Mouse (Mus musculus) intestine, embryonic 16.5 days (tissue): Measurements from ENCODE around the gene Pkd2. TPM values are rescaled to one million over a fixed set of nuclear protein-coding genes. Genes with fewer than 3 reads are reported as not detected.

ENCODE experiments used
- ATAC-seq: fragments of 200-750 bp; cut with Nextera tagmentation; 2 replicates; pipeline ENCODE4 v1.8.0; 2017; ENCODE audit warnings: moderate TSS enrichment, moderate library complexity
- H3K27ac ChIP-seq: fragments of 300-500 bp; sonication (generic); 2 replicates; pipeline ENCODE4 v1.5.1; 2014; ENCODE audit warnings: mild to moderate bottlenecking, low read length
- H3K27me3 ChIP-seq: fragments of 300-500 bp; sonication (generic); replicated peaks from 2 replicates; pipeline ENCODE4 v1.6.1; 2014; ENCODE audit warnings: low read length, control low read depth, mixed read lengths; ENCODE audit not compliant: control insufficient read depth, insufficient read depth
- H3K36me3 ChIP-seq: fragments of 300-500 bp; sonication (generic); 2 replicates; pipeline ENCODE4 v1.6.1; 2014; ENCODE audit warnings: low read length, control low read depth; ENCODE audit not compliant: control insufficient read depth, insufficient read depth
- H3K4me1 ChIP-seq: fragments of 300-500 bp; sonication (generic); 2 replicates; pipeline ENCODE4 v1.6.1; 2014; ENCODE audit warnings: low read length, control low read depth, mixed read lengths; ENCODE audit not compliant: control insufficient read depth, insufficient read depth
- H3K4me2 ChIP-seq: fragments of 300-500 bp; sonication (generic); 2 replicates; pipeline ENCODE4 v1.6.1; 2014; ENCODE audit warnings: low read depth, low read length, control low read depth
- H3K4me3 ChIP-seq: fragments of 300-500 bp; sonication (generic); 2 replicates; pipeline ENCODE4 v1.5.1; 2014; ENCODE audit warnings: mild to moderate bottlenecking, low read length
- H3K9ac ChIP-seq: fragments of 300-500 bp; sonication (generic); 2 replicates; pipeline ENCODE4 v1.6.1; 2014; ENCODE audit warnings: low read depth, low read length
- H3K9me3 ChIP-seq: fragments of 300-500 bp; sonication (generic); 2 replicates; pipeline ENCODE4 v1.6.1; 2016; ENCODE audit warnings: low read length, control low read depth; ENCODE audit not compliant: control insufficient read depth
- WGBS: fragments of 180-500 bp; shearing (Covaris S2); extraction: QIAGEN DNeasy Blood & Tissue Kit; methylation state at CpG from one replicate; pipeline ENCODE4 v1.1.7; 2014; 5-methylcytosine and 5-hydroxymethylcytosine counted together
- polyA plus RNA-seq: library from polyadenylated mRNA; unstranded; fragments of >200 nt; fragmentation: Nextera tagmentation; extraction: Ambion mirVana; gene quantifications from 2 replicates; pipeline ENCODE4 v1.2.1, GENCODE M21; 2015

Gene Pkd2
- polyA plus RNA-seq, 1 experiment from 2014 or later = 6.4 TPM

- Histone ChIP-seq H3K36me3 (no peaks in the 10 kb centered on the region), H3K4me3 (peak overlapping the region; percentile 85), H3K27me3 (no peaks in the 10 kb centered on the region), H3K9ac (peak overlapping the region; percentile 97), H3K4me1 (peaks cover 10% of the 10 kb centered on the region; the same call in 1 of the 2 replicates), H3K9me3 (no peaks in the 10 kb centered on the region), H3K27ac (peak overlapping the region; percentile 92), H3K4me2 (peak overlapping the region; percentile 78)
- under 1% methylated on average over 66 of the region's 82 CpGs for WGBS
- peak; percentile 81 for ATAC-seq
These were observed 631 bp downstream of the Pkd2 start for GRCm38 (mm10) chr5:104459706-104460455.

- H3K9me3 ChIP-seq = no peaks in the 10 kb centered on the region
- H3K9ac ChIP-seq = peak overlapping the region; percentile 97; the same call in 1 of the 2 replicates
- peak overlapping the region; percentile 92; the same call in 1 of the 2 replicates for H3K27ac ChIP-seq
- ATAC-seq = no peak
- H3K36me3 ChIP-seq = 0 out of 2 replicates have a peak, but pooled peaks cover 2% of the 10 kb centered on the region
- H3K4me2 ChIP-seq = peak overlapping the region; percentile 78
- H3K4me1 ChIP-seq = peaks cover 10% of the 10 kb centered on the region; the same call in 1 of the 2 replicates
- WGBS = 26% methylated on average over 3 of the region's 3 CpGs
- no peaks in the 10 kb centered on the region for H3K27me3 ChIP-seq
- peak overlapping the region; percentile 85 for H3K4me3 ChIP-seq
These were observed 1.2 kb downstream of the Pkd2 start for GRCm38 (mm10) chr5:104460456-104460838.

- H3K4me2 ChIP-seq = peak overlapping the region; percentile 78
- no peaks in the 10 kb centered on the region for H3K27me3 ChIP-seq
- 53% methylated on average over 7 of the region's 7 CpGs for WGBS
- ATAC-seq = no peak
- H3K27ac ChIP-seq = no peak overlapping the region
- 0 out of 2 replicates have a peak overlapping the region, but pooled peaks have one; percentile 2 for H3K9ac ChIP-seq
- peak overlapping the region; percentile 85 for H3K4me3 ChIP-seq
- 0 out of 2 replicates have a peak, but pooled peaks cover 6% of the 10 kb centered on the region for H3K36me3 ChIP-seq
- H3K9me3 ChIP-seq = no peaks in the 10 kb centered on the region
- H3K4me1 ChIP-seq = peaks cover 10% of the 10 kb centered on the region; the same call in 1 of the 2 replicates
These were observed 1.6 kb downstream of the Pkd2 start for GRCm38 (mm10) chr5:104460856-104461255.

DNA sequence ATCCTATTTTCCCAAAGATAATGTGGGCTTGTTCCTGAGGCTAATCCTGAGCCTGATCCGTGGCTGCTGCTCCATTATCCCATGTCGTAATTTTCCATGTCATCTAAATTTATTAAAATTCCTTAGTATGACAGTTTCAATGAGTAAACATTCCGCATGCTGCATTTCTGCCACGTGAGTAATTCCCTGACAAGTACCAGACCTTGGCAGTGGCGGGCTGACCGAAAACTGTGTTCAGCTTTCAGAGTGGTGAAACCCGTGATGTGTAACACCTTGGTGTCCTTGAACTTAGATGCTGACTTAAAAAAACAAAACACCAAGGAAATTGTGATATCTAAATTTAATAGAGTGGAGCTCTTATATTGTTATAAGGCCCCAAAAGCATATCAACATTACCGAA lies 6.0 kb downstream of the Pkd2 start:
- 65% methylated on average over 8 of the region's 8 CpGs for WGBS
- Histone ChIP-seq H3K4me2 (no peak overlapping the region), H3K9me3 (no peaks in the 10 kb centered on the region), H3K27me3 (no peaks in the 10 kb centered on the region), H3K4me3 (no peak overlapping the region), H3K9ac (no peak overlapping the region), H3K36me3 (peaks cover 17% of the 10 kb centered on the region), H3K4me1 (peaks cover 6% of the 10 kb centered on the region; the same call in 1 of the 2 replicates), H3K27ac (no peak overlapping the region)
- no peak for ATAC-seq

DNA sequence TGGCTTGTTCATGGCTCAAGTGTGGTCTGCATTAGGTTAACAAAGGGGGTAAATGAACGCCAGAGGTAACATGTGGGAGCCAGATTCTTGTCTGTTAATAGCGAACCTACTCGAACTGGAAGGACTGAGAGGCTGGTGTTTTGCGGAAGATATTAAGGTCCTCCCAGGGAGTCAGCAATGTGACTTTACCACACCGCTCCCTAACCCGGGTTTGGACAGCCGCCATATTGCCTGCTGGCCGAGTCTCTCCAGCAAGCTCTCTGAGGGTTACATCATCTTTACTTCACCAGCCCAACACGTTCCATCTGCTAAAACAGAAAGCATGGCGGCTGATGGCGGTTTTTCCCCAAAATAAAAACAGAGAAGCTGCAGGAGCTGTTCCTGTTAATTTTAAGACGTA lies 6.5 kb downstream of the Pkd2 start:
- H3K27me3 ChIP-seq = no peaks in the 10 kb centered on the region
- H3K4me3 ChIP-seq = no peak overlapping the region
- H3K4me1 ChIP-seq = peaks cover 6% of the 10 kb centered on the region; the same call in 1 of the 2 replicates
- no peak for ATAC-seq
- WGBS = 78% methylated on average over 12 of the region's 12 CpGs
- H3K36me3 ChIP-seq = peaks cover 17% of the 10 kb centered on the region
- no peak overlapping the region for H3K27ac ChIP-seq
- no peak overlapping the region for H3K4me2 ChIP-seq
- H3K9me3 ChIP-seq = no peaks in the 10 kb centered on the region
- no peak overlapping the region for H3K9ac ChIP-seq

DNA sequence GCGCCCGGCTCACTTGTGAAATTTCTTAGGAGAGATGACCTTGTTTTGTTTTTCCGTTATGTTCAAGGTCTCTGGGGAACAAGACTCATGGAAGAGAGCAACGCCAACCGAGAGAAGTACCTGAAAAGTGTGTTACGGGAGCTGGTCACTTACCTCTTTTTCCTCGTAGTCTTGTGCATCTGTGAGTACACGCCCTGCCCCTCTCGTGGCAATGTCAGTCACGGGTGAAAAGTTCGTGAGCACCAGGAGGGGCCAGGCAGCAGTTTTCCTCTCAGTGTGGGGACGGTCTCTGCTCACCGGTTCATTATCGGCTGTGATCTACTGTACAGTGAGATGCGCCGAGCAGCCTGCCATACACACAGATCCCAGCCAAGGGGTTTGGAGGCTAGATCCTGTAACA lies 7.6 kb downstream of the Pkd2 start:
- H3K4me3 ChIP-seq = no peak overlapping the region
- no peaks in the 10 kb centered on the region for H3K4me1 ChIP-seq
- H3K27me3 ChIP-seq = no peaks in the 10 kb centered on the region
- peaks cover 18% of the 10 kb centered on the region for H3K36me3 ChIP-seq
- no peak overlapping the region for H3K27ac ChIP-seq
- no peaks in the 10 kb centered on the region for H3K9me3 ChIP-seq
- no peak for ATAC-seq
- no peak overlapping the region for H3K4me2 ChIP-seq
- no peak overlapping the region for H3K9ac ChIP-seq
- 91% methylated on average over 16 of the region's 16 CpGs for WGBS

DNA sequence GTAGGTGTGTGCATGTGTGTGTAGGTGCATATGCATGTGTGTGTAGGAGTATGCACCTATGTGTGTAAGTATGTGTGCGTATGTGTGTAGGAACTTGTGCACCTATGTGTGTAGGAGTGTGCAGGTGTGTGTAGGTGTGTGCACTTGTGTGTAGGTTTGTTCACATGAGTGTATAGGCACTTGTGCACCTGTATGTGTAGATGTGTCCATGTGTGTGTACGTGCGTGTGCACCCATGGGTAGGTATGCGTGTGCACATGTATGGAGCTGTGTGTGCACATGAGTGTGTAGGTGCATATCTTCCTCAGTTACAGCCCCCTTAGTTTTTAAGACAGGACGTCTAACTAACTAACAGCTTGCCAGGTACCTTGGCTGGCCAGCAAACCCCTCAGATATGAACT lies 9.3 kb downstream of the Pkd2 start:
- no peak overlapping the region for H3K27ac ChIP-seq
- peaks cover 22% of the 10 kb centered on the region for H3K36me3 ChIP-seq
- no peaks in the 10 kb centered on the region for H3K27me3 ChIP-seq
- H3K4me2 ChIP-seq = no peak overlapping the region
- no peak for ATAC-seq
- H3K4me3 ChIP-seq = no peak overlapping the region
- no peaks in the 10 kb centered on the region for H3K9me3 ChIP-seq
- H3K9ac ChIP-seq = no peak overlapping the region
- no peaks in the 10 kb centered on the region for H3K4me1 ChIP-seq
- 94% methylated on average over 5 of the region's 5 CpGs for WGBS

DNA sequence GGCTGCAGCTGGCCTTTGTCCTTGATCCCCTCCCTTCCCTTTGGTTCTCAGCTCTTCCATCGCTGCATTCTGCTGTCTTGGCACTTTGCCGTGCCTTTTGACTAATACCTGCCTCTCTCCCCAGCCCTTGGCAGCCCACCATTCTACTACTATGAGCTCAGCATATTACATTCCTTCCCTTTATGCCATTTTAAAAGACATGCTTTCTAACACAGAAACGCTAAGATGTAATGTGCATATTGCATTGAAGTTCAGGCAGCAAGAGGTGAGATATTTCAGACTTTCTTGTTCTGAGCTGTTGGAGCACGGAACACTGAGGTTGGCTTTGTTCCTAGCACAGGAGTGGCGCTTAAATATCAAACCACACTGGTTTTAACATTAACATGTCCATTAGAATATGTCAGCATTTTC lies 11.7 kb downstream of the Pkd2 start:
- WGBS = 76% methylated on average over 5 of the region's 5 CpGs
- no peak overlapping the region for H3K27ac ChIP-seq

DNA sequence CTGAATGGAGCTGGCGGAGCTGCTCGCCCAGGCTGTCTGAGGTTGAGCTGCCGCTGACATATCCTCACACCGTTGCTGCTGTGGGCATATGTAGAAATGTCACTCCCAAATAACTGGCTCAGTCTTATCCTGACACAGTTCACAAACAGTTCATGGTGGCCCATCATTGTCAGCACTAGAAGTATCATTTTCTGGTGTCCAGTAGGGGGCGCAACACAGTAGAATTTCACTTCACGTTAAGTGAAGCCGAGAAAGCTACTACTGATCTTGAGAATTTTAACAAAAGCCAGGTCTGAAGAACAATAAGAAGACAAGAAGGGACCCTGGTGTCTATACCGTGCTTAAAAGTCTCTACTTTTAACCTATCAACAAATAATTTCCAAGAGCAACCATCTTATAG lies 13.1 kb downstream of the Pkd2 start:
- no peak overlapping the region for H3K4me2 ChIP-seq
- H3K27ac ChIP-seq = no peak overlapping the region
- no peaks in the 10 kb centered on the region for H3K4me1 ChIP-seq
- H3K27me3 ChIP-seq = no peaks in the 10 kb centered on the region
- no peak for ATAC-seq
- H3K9me3 ChIP-seq = no peaks in the 10 kb centered on the region
- H3K9ac ChIP-seq = no peak overlapping the region
- WGBS = 95% methylated on average over 8 of the region's 8 CpGs
- no peak overlapping the region for H3K4me3 ChIP-seq
- H3K36me3 ChIP-seq = peaks cover 13% of the 10 kb centered on the region

More for the DNA sequence above, 11.7 kb downstream of the Pkd2 start:
- Histone ChIP-seq H3K9ac (no peak overlapping the region), H3K9me3 (no peaks in the 10 kb centered on the region), H3K4me3 (no peak overlapping the region), H3K36me3 (peaks cover 15% of the 10 kb centered on the region), H3K27me3 (no peaks in the 10 kb centered on the region), H3K4me1 (no peaks in the 10 kb centered on the region), H3K4me2 (no peak overlapping the region)
- ATAC-seq = no peak
